Mouse (Mus musculus): Measurements from ENCODE around the gene Accsl.

DNA sequence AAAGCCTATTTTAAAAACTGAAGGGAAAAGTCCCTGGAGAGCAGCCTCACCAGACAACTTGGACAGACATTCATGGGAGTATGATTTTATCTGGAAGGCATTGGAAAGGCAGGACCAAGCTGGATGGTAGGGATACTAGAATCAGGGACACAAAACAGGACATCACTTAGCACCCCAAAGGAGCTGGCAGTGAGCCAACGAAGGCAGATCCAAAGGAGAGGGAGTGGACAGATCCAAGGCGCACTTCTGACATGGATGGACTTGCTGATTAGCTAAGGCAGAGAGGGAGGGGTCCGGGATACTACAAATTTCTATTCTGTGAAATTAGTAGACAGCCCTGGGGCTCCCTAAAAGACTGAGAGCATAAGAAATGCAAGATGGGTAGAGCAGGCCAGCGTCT lies 63.4 kb downstream of the Accsl start:
- TF ChIP-seq CTCF (IDR thresholded peaks at IDR 0.05) (no peak), POLR2A (IDR thresholded peaks at IDR 0.05; ENCODE audit: insufficient read depth, low read depth, low read length) (no peak), EP300 (IDR thresholded peaks at IDR 0.05; ENCODE audit: insufficient read depth, low read depth, low read length) (no peak)
